Mouse (Mus musculus) heart, postnatal 0 days (tissue): Measurements from ENCODE around the gene Lpp. TPM values are rescaled to one million over a fixed set of nuclear protein-coding genes. Genes with fewer than 3 reads are reported as not detected.

ENCODE experiments used
- ATAC-seq: fragments of 200-750 bp; cut with Nextera tagmentation; 2 replicates; pipeline ENCODE4 v1.8.0; 2017; ENCODE audit warnings: low read depth, moderate number of reproducible peaks, moderate library complexity; ENCODE audit not compliant: insufficient read depth
- DNase-seq: peaks from one replicate; pipeline ENCODE4 v3.0.0-alpha.2; 2016; ENCODE audit warnings: low spot score
- H3K27ac ChIP-seq: fragments of 300-500 bp; sonication (generic); 2 replicates; pipeline ENCODE4 v1.5.1; 2014; ENCODE audit warnings: low read depth, mild to moderate bottlenecking
- H3K27me3 ChIP-seq: fragments of 300-500 bp; sonication (generic); 2 replicates; pipeline ENCODE4 v1.6.1; 2014; ENCODE audit warnings: low read length, mixed read lengths; ENCODE audit not compliant: control insufficient read depth, insufficient read depth
- H3K36me3 ChIP-seq: fragments of 300-500 bp; sonication (generic); replicated peaks from 2 replicates; pipeline ENCODE4 v1.6.1; 2014; ENCODE audit warnings: low read length, mixed read lengths; ENCODE audit not compliant: control insufficient read depth, insufficient read depth
- H3K4me1 ChIP-seq: fragments of 300-500 bp; sonication (generic); 2 replicates; pipeline ENCODE4 v1.6.1; 2014; ENCODE audit warnings: antibody characterized with exemption; ENCODE audit not compliant: control insufficient read depth, insufficient read depth
- H3K4me2 ChIP-seq: fragments of 300-500 bp; sonication (generic); 2 replicates; pipeline ENCODE4 v1.6.1; 2014; ENCODE audit warnings: low read depth, mild to moderate bottlenecking, low read length, moderate library complexity
- H3K4me3 ChIP-seq: fragments of 300-500 bp; sonication (generic); 2 replicates; pipeline ENCODE4 v1.5.1; 2014; ENCODE audit warnings: low read depth, low read length
- H3K9ac ChIP-seq: fragments of 300-500 bp; sonication (generic); replicated peaks from 2 replicates; pipeline ENCODE4 v1.6.1; 2014; ENCODE audit warnings: low read depth, low read length, mixed read lengths
- H3K9me3 ChIP-seq: fragments of 300-500 bp; sonication (generic); replicated peaks from 2 replicates; pipeline ENCODE4 v1.6.1; 2016; ENCODE audit warnings: low read length; ENCODE audit not compliant: control insufficient read depth
- CTCF ChIP-seq: IDR thresholded peaks from 2 replicates; pipeline ENCODE4 v1.5.1; 2016; ENCODE audit warnings: antibody characterized with exemption, control low read depth, low read depth
- EP300 ChIP-seq: IDR thresholded peaks from 2 replicates; pipeline ENCODE4 v1.6.1; 2016; ENCODE audit warnings: antibody characterized with exemption, low read depth
- WGBS: fragments of 180-500 bp; shearing (Covaris S2); extraction: QIAGEN DNeasy Blood & Tissue Kit; methylation state at CpG from one replicate; pipeline ENCODE4 v1.1.7; 2014; 5-methylcytosine and 5-hydroxymethylcytosine counted together
- polyA plus RNA-seq: library from polyadenylated mRNA; unstranded; fragments of >200 nt; fragmentation: Nextera tagmentation; extraction: Ambion mirVana; gene quantifications from 2 replicates; pipeline ENCODE4 v1.2.1, GENCODE M21; 2015
- total RNA-seq: library from RNA; depleted of rRNA; stranded (reverse); fragments of >200 nt; gene quantifications from 2 replicates; pipeline ENCODE4 v1.2.3, GENCODE M21; 2014; ENCODE audit warnings: low replicate concordance

The Lpp gene
- total and polyA plus RNA-seq, 2 experiments from 2014 or later, result 32.1 to 77.4 TPM

- Histone ChIP-seq H3K4me3 (no peak overlapping the region), H3K27me3 (no peaks in the 10 kb centered on the region), H3K36me3 (no peaks in the 10 kb centered on the region), H3K9me3 (no peaks in the 10 kb centered on the region), H3K9ac (no peak overlapping the region), H3K4me1 (peaks cover 27% of the 10 kb centered on the region), H3K4me2 (no peak overlapping the region), H3K27ac (peak overlapping the region; percentile 10; the same call in 1 of the 2 replicates)
- 41% methylated on average over 11 of the region's 11 CpGs for WGBS
- TF ChIP-seq EP300 (no peak), CTCF (no peak)
- ATAC-seq (no peak), DNase-seq (no peak)
Observed at GRCm38 (mm10) chr16:24990331-24990730, 597.0 kb downstream of the Lpp start.

DNA sequence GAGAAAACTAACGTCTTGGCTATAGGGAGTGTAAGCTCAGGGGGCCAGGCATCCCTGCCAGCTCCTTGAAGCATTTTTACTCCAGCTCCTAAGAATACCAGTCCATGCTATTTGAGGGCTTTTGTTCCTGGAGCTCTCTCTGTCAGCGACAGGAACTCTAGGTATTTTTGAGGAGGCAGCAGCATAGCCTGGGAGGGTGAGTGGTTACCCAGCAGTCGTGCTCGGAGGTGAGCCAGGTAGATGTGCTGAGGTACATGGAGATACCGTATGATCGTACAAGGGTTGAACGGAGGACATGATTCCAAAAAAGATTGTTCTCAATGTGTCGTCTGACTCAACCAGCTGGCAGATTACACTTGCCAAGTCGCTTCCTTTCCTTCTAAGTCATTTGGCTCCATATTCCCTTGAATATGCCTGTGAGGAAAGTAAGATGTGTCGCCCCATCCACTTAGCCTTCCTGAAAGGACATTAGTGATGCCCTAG lies 597.8 kb downstream of the Lpp start:
- WGBS, result 77% methylated on average over 10 of the region's 10 CpGs
- TF ChIP-seq CTCF (no peak), EP300 (no peak)
- H3K9ac ChIP-seq, result no peak overlapping the region

GRCm38 (mm10) chr16:24991995-24992394 lies 598.7 kb downstream of the Lpp start:
- Histone ChIP-seq H3K9me3 (no peaks in the 10 kb centered on the region), H3K4me3 (no peak overlapping the region), H3K27ac (no peak overlapping the region), H3K4me1 (peaks cover 27% of the 10 kb centered on the region), H3K36me3 (no peaks in the 10 kb centered on the region), H3K9ac (no peak overlapping the region), H3K27me3 (no peaks in the 10 kb centered on the region), H3K4me2 (no peak overlapping the region)
- ATAC-seq (no peak), DNase-seq (no peak)
- no peak for TF ChIP-seq CTCF
- TF ChIP-seq EP300, result no peak
- 83% methylated on average over 3 of the region's 3 CpGs for WGBS

More for the DNA sequence above, 597.8 kb downstream of the Lpp start:
- no peak for ATAC-seq
- no peak overlapping the region for H3K4me2 ChIP-seq
- H3K27me3 ChIP-seq, result no peaks in the 10 kb centered on the region
- peaks cover 27% of the 10 kb centered on the region for H3K4me1 ChIP-seq
- H3K4me3 ChIP-seq, result no peak overlapping the region
- H3K27ac ChIP-seq, result no peak overlapping the region
- H3K36me3 ChIP-seq, result no peaks in the 10 kb centered on the region
- DNase-seq, result no peak
- no peaks in the 10 kb centered on the region for H3K9me3 ChIP-seq

GRCm38 (mm10) chr16:24992494-24992893 lies 599.2 kb downstream of the Lpp start:
- no peak overlapping the region for H3K4me2 ChIP-seq
- no peaks in the 10 kb centered on the region for H3K27me3 ChIP-seq
- H3K36me3 ChIP-seq, result no peaks in the 10 kb centered on the region
- H3K27ac ChIP-seq, result no peak overlapping the region
- no peak overlapping the region for H3K9ac ChIP-seq
- ATAC-seq (no peak), DNase-seq (no peak)
- H3K4me1 ChIP-seq, result peaks cover 24% of the 10 kb centered on the region
- H3K9me3 ChIP-seq, result no peaks in the 10 kb centered on the region
- H3K4me3 ChIP-seq, result no peak overlapping the region
- TF ChIP-seq EP300 (no peak), CTCF (no peak)
- 93% methylated on average over 11 of the region's 11 CpGs for WGBS

GRCm38 (mm10) chr16:25010980-25011877 lies 617.9 kb downstream of the Lpp start:
- H3K36me3 ChIP-seq, result no peaks in the 10 kb centered on the region
- no peak overlapping the region for H3K9ac ChIP-seq
- H3K27ac ChIP-seq, result peak overlapping the region; percentile 83
- 34% methylated on average over 5 of the region's 5 CpGs for WGBS
- DNase-seq (peak; percentile 58), ATAC-seq (peak; percentile 75)
- H3K4me3 ChIP-seq, result no peak overlapping the region
- H3K9me3 ChIP-seq, result no peaks in the 10 kb centered on the region
- H3K4me1 ChIP-seq, result peaks cover 14% of the 10 kb centered on the region
- 0 out of 2 replicates have a peak, but pooled peaks cover 7% of the 10 kb centered on the region for H3K27me3 ChIP-seq
- peak overlapping the region; percentile 10; the same call in 1 of the 2 replicates for H3K4me2 ChIP-seq
- no peak for TF ChIP-seq CTCF
- no peak; the same call in 1 of the 2 replicates for TF ChIP-seq EP300
